21 mouse cellular contexts compared by ENCODE assay signal in genomic region chr5:51479456-51479855, GRCm38 (mm10).
A peak's percentile ranks its signal among the peaks of the same experiment; 100 is the strongest.
DNase-seq lines count a peak whose midpoint lies in the region; ATAC-seq and TF ChIP-seq lines count a peak whose summit lies in the region.
"Had no signal": no experiment of that assay in that cellular context is flagged by ENCODE, and none has a peak within 500 bp of the region (broad histone marks: within the 10 kb centered on the region; RNA-seq: fewer than 3 reads in every experiment).

No protein-coding gene starts in this region.

- TF ChIP-seq EP300 in heart, postnatal 0 days (IDR thresholded peaks at IDR 0.05; ENCODE audit: low read depth): no peak

- no peak for ATAC-seq in forebrain, embryonic 14.5 days
- ATAC-seq in heart, postnatal 0 days (ENCODE audit: insufficient read depth, low read depth): no peak
- no peak for ATAC-seq in intestine, postnatal 0 days
- ATAC-seq: forebrain, embryonic 15.5 days; inflammation-experienced regulatory T-cells, adult 6 months had no signal

- no peak overlapping the region for H3K9ac ChIP-seq in forebrain, embryonic 14.5 days (ENCODE audit: low read length)
- H3K9ac ChIP-seq in heart, postnatal 0 days (replicated peaks; ENCODE audit: low read depth, low read length): no peak overlapping the region
- H3K9ac ChIP-seq in intestine, postnatal 0 days (ENCODE audit: low read depth, low read length): no peak overlapping the region
- H3K9ac ChIP-seq: forebrain, embryonic 15.5 days; hindbrain, embryonic 12.5 days; limb, embryonic 15.5 days; neural tube, embryonic 12.5 days had no signal

- H3K36me3 ChIP-seq in forebrain, embryonic 14.5 days (ENCODE audit: control insufficient read depth, insufficient read depth, low read length): no peaks in the 10 kb centered on the region
- H3K36me3 ChIP-seq in forebrain, embryonic 10.5 days (replicated peaks): no peaks in the 10 kb centered on the region
- H3K36me3 ChIP-seq in heart, postnatal 0 days (replicated peaks; ENCODE audit: control insufficient read depth, insufficient read depth, low read length): 0 out of 2 replicates have a peak, but pooled peaks cover 4% of the 10 kb centered on the region
- peaks cover under 1% of the 10 kb centered on the region; the same call in 1 of the 2 replicates for H3K36me3 ChIP-seq in intestine, postnatal 0 days (ENCODE audit: control insufficient read depth, insufficient read depth)
- H3K36me3 ChIP-seq: forebrain, embryonic 15.5 days; hindbrain, embryonic 12.5 days; limb, embryonic 15.5 days; midbrain, embryonic 10.5 days; neural tube, embryonic 12.5 days had no signal

- no peak overlapping the region for H3K4me2 ChIP-seq in forebrain, embryonic 14.5 days (ENCODE audit: low read length)
- no peak overlapping the region for H3K4me2 ChIP-seq in heart, postnatal 0 days (ENCODE audit: low read depth, low read length)
- no peak overlapping the region for H3K4me2 ChIP-seq in intestine, postnatal 0 days (replicated peaks; ENCODE audit: low read depth)
- H3K4me2 ChIP-seq: forebrain, embryonic 15.5 days; hindbrain, embryonic 12.5 days; limb, embryonic 15.5 days; neural tube, embryonic 12.5 days had no signal

- 73% methylated on average over 2 of the region's 2 CpGs for WGBS in forebrain, embryonic 14.5 days
- 86% methylated on average over 2 of the region's 2 CpGs for WGBS in forebrain, embryonic 10.5 days
- WGBS in heart, postnatal 0 days: 21% methylated on average over 2 of the region's 2 CpGs
- 62% methylated on average over 2 of the region's 2 CpGs for WGBS in intestine, postnatal 0 days

- H3K9me3 ChIP-seq in forebrain, embryonic 14.5 days (replicated peaks; ENCODE audit: control insufficient read depth, low read length): no peaks in the 10 kb centered on the region
- no peaks in the 10 kb centered on the region for H3K9me3 ChIP-seq in forebrain, embryonic 10.5 days
- H3K9me3 ChIP-seq in heart, postnatal 0 days (replicated peaks; ENCODE audit: control insufficient read depth, low read length): no peaks in the 10 kb centered on the region
- H3K9me3 ChIP-seq in intestine, postnatal 0 days (ENCODE audit: control insufficient read depth): no peaks in the 10 kb centered on the region
- H3K9me3 ChIP-seq: forebrain, embryonic 15.5 days; hindbrain, embryonic 12.5 days; limb, embryonic 15.5 days; midbrain, embryonic 10.5 days; neural tube, embryonic 12.5 days had no signal

- no peaks in the 10 kb centered on the region for H3K27me3 ChIP-seq in forebrain, embryonic 14.5 days (replicated peaks; ENCODE audit: control insufficient read depth, insufficient read depth, low read length)
- no peaks in the 10 kb centered on the region for H3K27me3 ChIP-seq in forebrain, embryonic 10.5 days (ENCODE audit: poor library complexity, severe bottlenecking)
- no peaks in the 10 kb centered on the region for H3K27me3 ChIP-seq in heart, postnatal 0 days (ENCODE audit: control insufficient read depth, insufficient read depth, low read length)
- H3K27me3 ChIP-seq in intestine, postnatal 0 days (replicated peaks; ENCODE audit: control insufficient read depth, insufficient read depth, low read length): no peaks in the 10 kb centered on the region
- H3K27me3 ChIP-seq: forebrain, embryonic 15.5 days; hindbrain, embryonic 12.5 days; limb, embryonic 15.5 days; neural tube, embryonic 12.5 days had no signal

- no peak overlapping the region for H3K27ac ChIP-seq in forebrain, embryonic 14.5 days (ENCODE audit: low read depth, low read length)
- no peak overlapping the region for H3K27ac ChIP-seq in forebrain, embryonic 10.5 days
- H3K27ac ChIP-seq in heart, postnatal 0 days (ENCODE audit: low read depth): peak overlapping the region; percentile 78
- no peak overlapping the region for H3K27ac ChIP-seq in intestine, postnatal 0 days (ENCODE audit: low read depth, low read length)
- H3K27ac ChIP-seq: forebrain, embryonic 15.5 days; hindbrain, embryonic 12.5 days; limb, embryonic 15.5 days; midbrain, embryonic 10.5 days; neural tube, embryonic 12.5 days; stomach, postnatal 0 days had no signal

- H3K4me1 ChIP-seq in forebrain, embryonic 14.5 days (ENCODE audit: control insufficient read depth, insufficient read depth, low read length): 0 out of 2 replicates have a peak, but pooled peaks cover 2% of the 10 kb centered on the region
- peaks cover 6% of the 10 kb centered on the region for H3K4me1 ChIP-seq in forebrain, embryonic 10.5 days
- peaks cover 23% of the 10 kb centered on the region for H3K4me1 ChIP-seq in heart, postnatal 0 days (ENCODE audit: control insufficient read depth, insufficient read depth)
- H3K4me1 ChIP-seq in intestine, postnatal 0 days (replicated peaks; ENCODE audit: control insufficient read depth, insufficient read depth, low read length): no peaks in the 10 kb centered on the region
- H3K4me1 ChIP-seq: forebrain, embryonic 15.5 days; limb, embryonic 15.5 days; midbrain, embryonic 10.5 days had no signal

- no peak overlapping the region for H3K4me3 ChIP-seq in forebrain, embryonic 14.5 days (ENCODE audit: low read depth, low read length)
- no peak overlapping the region for H3K4me3 ChIP-seq in forebrain, embryonic 10.5 days
- no peak overlapping the region for H3K4me3 ChIP-seq in heart, postnatal 0 days (ENCODE audit: low read depth, low read length)
- no peak overlapping the region for H3K4me3 ChIP-seq in intestine, postnatal 0 days (ENCODE audit: low read depth, low read length)
- H3K4me3 ChIP-seq: forebrain, embryonic 15.5 days; hindbrain, embryonic 12.5 days; limb, embryonic 15.5 days; midbrain, embryonic 10.5 days; neural tube, embryonic 12.5 days had no signal

- no peak for TF ChIP-seq CTCF in heart, postnatal 0 days (IDR thresholded peaks at IDR 0.05; ENCODE audit: low read depth)
- no peak for TF ChIP-seq CTCF in intestine, postnatal 0 days (IDR thresholded peaks at IDR 0.05; ENCODE audit: low read depth)

- peak; percentile 29 for DNase-seq in forebrain, embryonic 14.5 days (ENCODE audit: low spot score)
- DNase-seq in forebrain, embryonic 10.5 days (ENCODE audit: extremely low spot score, low spot score): no peak
- DNase-seq in heart, postnatal 0 days (ENCODE audit: low spot score): no peak
- DNase-seq in heart, postnatal 4 days: no peak
- peak; percentile 37 for DNase-seq in retina, postnatal 1 day
- DNase-seq in retina, embryonic 14.5 days (ENCODE audit: low spot score): no peak
- DNase-seq in ovary, adult 18-20 months (ENCODE audit: low spot score): no peak
- DNase-seq: adrenal gland, postnatal 36 days; cerebellum, adult 9-10 months; gastrocnemius, postnatal 36 days; lung, adult 18-20 months; lung, postnatal 4 days; right cerebral cortex, postnatal 25 days had no signal

Comparison
In these comparisons a context has a peak if more than half of its experiments do, and no peak if none do; other contexts are left out.
1. DNase-seq: peak in forebrain, embryonic 14.5 days (single experiment) and retina, postnatal 1 day (single experiment); none in forebrain, embryonic 10.5 days (single experiment), heart, postnatal 0 days (single experiment), heart, postnatal 4 days (single experiment), retina, embryonic 14.5 days (single experiment) and ovary, adult 18-20 months (single experiment).